Mouse (Mus musculus) heart, postnatal 0 days (tissue): ENCODE results near the gene Glrx5. TPM values are rescaled to one million over a fixed set of nuclear protein-coding genes. Genes with fewer than 3 reads are reported as not detected.

ENCODE experiments used
- ATAC-seq: fragments of 200-750 bp; cut with Nextera tagmentation; 2 replicates; pipeline ENCODE4 v1.8.0; 2017; ENCODE audit warnings: low read depth, moderate number of reproducible peaks, moderate library complexity; ENCODE audit not compliant: insufficient read depth
- DNase-seq: peaks from one replicate; pipeline ENCODE4 v3.0.0-alpha.2; 2016; ENCODE audit warnings: low spot score
- H3K27ac ChIP-seq: fragments of 300-500 bp; sonication (generic); 2 replicates; pipeline ENCODE4 v1.5.1; 2014; ENCODE audit warnings: low read depth, mild to moderate bottlenecking
- H3K27me3 ChIP-seq: fragments of 300-500 bp; sonication (generic); 2 replicates; pipeline ENCODE4 v1.6.1; 2014; ENCODE audit warnings: low read length, mixed read lengths; ENCODE audit not compliant: control insufficient read depth, insufficient read depth
- H3K36me3 ChIP-seq: fragments of 300-500 bp; sonication (generic); replicated peaks from 2 replicates; pipeline ENCODE4 v1.6.1; 2014; ENCODE audit warnings: low read length, mixed read lengths; ENCODE audit not compliant: control insufficient read depth, insufficient read depth
- H3K4me1 ChIP-seq: fragments of 300-500 bp; sonication (generic); 2 replicates; pipeline ENCODE4 v1.6.1; 2014; ENCODE audit warnings: antibody characterized with exemption; ENCODE audit not compliant: control insufficient read depth, insufficient read depth
- H3K4me2 ChIP-seq: fragments of 300-500 bp; sonication (generic); 2 replicates; pipeline ENCODE4 v1.6.1; 2014; ENCODE audit warnings: low read depth, mild to moderate bottlenecking, low read length, moderate library complexity
- H3K4me3 ChIP-seq: fragments of 300-500 bp; sonication (generic); 2 replicates; pipeline ENCODE4 v1.5.1; 2014; ENCODE audit warnings: low read depth, low read length
- H3K9ac ChIP-seq: fragments of 300-500 bp; sonication (generic); replicated peaks from 2 replicates; pipeline ENCODE4 v1.6.1; 2014; ENCODE audit warnings: low read depth, low read length, mixed read lengths
- H3K9me3 ChIP-seq: fragments of 300-500 bp; sonication (generic); replicated peaks from 2 replicates; pipeline ENCODE4 v1.6.1; 2016; ENCODE audit warnings: low read length; ENCODE audit not compliant: control insufficient read depth
- CTCF ChIP-seq: IDR thresholded peaks from 2 replicates; pipeline ENCODE4 v1.5.1; 2016; ENCODE audit warnings: antibody characterized with exemption, control low read depth, low read depth
- EP300 ChIP-seq: IDR thresholded peaks from 2 replicates; pipeline ENCODE4 v1.6.1; 2016; ENCODE audit warnings: antibody characterized with exemption, low read depth
- WGBS: fragments of 180-500 bp; shearing (Covaris S2); extraction: QIAGEN DNeasy Blood & Tissue Kit; methylation state at CpG from one replicate; pipeline ENCODE4 v1.1.7; 2014; 5-methylcytosine and 5-hydroxymethylcytosine counted together
- polyA plus RNA-seq: library from polyadenylated mRNA; unstranded; fragments of >200 nt; fragmentation: Nextera tagmentation; extraction: Ambion mirVana; gene quantifications from 2 replicates; pipeline ENCODE4 v1.2.1, GENCODE M21; 2015
- total RNA-seq: library from RNA; depleted of rRNA; stranded (reverse); fragments of >200 nt; gene quantifications from 2 replicates; pipeline ENCODE4 v1.2.3, GENCODE M21; 2014; ENCODE audit warnings: low replicate concordance

The Glrx5 gene
- total and polyA plus RNA-seq, 2 experiments from 2014 or later: 87.7 to 210 TPM

DNA sequence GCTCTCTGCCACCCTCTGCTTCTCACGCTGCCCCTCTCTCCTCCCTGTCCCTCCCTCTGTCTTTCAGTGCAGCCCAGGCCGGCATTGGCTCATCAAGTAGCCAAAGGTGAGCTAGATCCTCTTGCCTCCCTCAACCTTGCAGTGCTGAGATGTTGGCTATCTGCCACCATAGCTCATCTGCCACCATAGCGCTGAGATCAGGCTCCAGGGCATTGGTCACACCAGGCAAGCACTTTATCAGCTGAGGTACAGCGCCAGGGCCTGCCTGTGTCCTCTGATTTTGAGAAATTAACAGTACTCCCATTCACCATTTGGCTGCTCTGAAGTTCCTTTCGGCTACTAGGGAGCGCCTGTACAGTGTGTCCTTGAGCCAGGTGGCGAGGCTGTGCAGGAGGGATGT, 8.5 kb downstream of the Glrx5 start:
- H3K4me1 ChIP-seq: peaks cover 13% of the 10 kb centered on the region
- no peak for TF ChIP-seq EP300
- no peak for TF ChIP-seq CTCF
- DNase-seq: no peak
- peaks cover 34% of the 10 kb centered on the region for H3K36me3 ChIP-seq
- H3K4me2 ChIP-seq: no peak overlapping the region
- 89% methylated on average over 7 of the region's 7 CpGs for WGBS
- ATAC-seq: no peak
- H3K27ac ChIP-seq: no peak overlapping the region
- H3K27me3 ChIP-seq: no peaks in the 10 kb centered on the region
- H3K9ac ChIP-seq: no peak overlapping the region
- no peak overlapping the region for H3K4me3 ChIP-seq
- no peaks in the 10 kb centered on the region for H3K9me3 ChIP-seq

- Histone ChIP-seq H3K27ac (no peak overlapping the region), H3K9ac (no peak overlapping the region), H3K27me3 (no peaks in the 10 kb centered on the region), H3K9me3 (no peaks in the 10 kb centered on the region), H3K4me2 (no peak overlapping the region), H3K36me3 (peaks cover 34% of the 10 kb centered on the region), H3K4me1 (peaks cover 13% of the 10 kb centered on the region), H3K4me3 (no peak overlapping the region)
- no peak for ATAC-seq
- no peak for DNase-seq
- 88% methylated on average over 5 of the region's 5 CpGs for WGBS
- TF ChIP-seq CTCF (no peak), EP300 (no peak)
Observed at GRCm38 (mm10) chr12:105043081-105043480, 10.6 kb downstream of the Glrx5 start.

GRCm38 (mm10) chr12:105044775-105045174, 12.3 kb downstream of the Glrx5 start:
- Histone ChIP-seq H3K9me3 (no peaks in the 10 kb centered on the region), H3K27ac (no peak overlapping the region), H3K36me3 (peaks cover 34% of the 10 kb centered on the region), H3K4me3 (no peak overlapping the region), H3K4me2 (no peak overlapping the region), H3K9ac (no peak overlapping the region), H3K27me3 (no peaks in the 10 kb centered on the region), H3K4me1 (peaks cover 2% of the 10 kb centered on the region; the same call in 1 of the 2 replicates)
- no peak for ATAC-seq
- 73% methylated on average over 9 of the region's 9 CpGs for WGBS
- TF ChIP-seq EP300 (no peak), CTCF (no peak)
- DNase-seq: no peak

DNA sequence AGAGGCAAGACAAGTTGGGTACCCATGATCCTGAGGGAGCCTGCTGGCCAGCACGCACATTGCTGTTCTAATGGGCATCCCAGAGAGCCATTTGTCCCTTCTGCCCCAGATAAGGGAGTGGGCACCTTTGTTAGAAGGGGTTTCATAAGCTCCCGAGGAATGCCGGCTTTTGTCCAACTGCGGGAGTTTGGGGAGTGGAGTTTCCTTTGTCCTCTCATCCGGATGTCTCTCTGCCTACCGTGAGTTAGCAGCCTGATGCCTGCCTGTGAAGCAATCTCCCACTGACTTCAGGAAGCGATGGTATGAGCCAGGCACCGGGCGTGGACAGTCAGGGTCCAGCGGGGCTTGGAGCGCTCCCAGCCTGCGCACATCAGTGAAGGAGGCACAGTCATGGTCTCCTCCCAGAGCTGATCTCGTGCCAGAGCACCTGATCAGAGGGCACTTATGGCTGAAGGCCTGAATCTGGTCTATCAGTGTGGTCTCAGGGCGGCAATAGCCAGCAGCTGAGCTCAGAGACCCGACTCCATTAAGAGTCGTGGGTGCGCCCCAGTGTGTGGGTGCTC, 15.9 kb downstream of the Glrx5 start:
- H3K36me3 ChIP-seq: peaks cover 2% of the 10 kb centered on the region; the same call in 1 of the 2 replicates
- no peak for DNase-seq
- no peak overlapping the region for H3K4me3 ChIP-seq
- no peak for ATAC-seq
- H3K9ac ChIP-seq: no peak overlapping the region
- TF ChIP-seq CTCF: no peak
- TF ChIP-seq EP300: no peak
- 68% methylated on average over 17 of the region's 17 CpGs for WGBS
- H3K9me3 ChIP-seq: no peaks in the 10 kb centered on the region
- H3K27ac ChIP-seq: no peak overlapping the region
- no peak overlapping the region for H3K4me2 ChIP-seq
- H3K4me1 ChIP-seq: no peaks in the 10 kb centered on the region
- H3K27me3 ChIP-seq: no peaks in the 10 kb centered on the region

DNA sequence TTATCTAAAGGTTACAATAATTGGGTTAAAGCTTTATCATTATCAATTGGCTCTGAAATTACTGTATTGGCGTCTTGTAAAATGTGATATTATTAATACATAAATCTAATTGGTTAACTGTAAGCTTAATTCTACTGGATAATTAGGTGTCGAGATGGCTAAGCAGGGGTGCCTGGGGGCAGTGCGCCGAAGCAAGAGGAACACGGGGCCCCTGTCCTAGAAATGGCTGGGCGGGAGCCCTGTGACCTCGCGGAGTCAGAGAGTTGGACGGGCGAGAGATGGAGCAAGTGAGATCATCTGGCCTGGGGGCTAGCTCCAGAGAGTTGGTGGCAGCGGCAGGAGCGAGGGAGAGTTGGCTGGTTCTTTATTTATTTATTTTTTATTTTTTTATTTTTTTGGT, 17.3 kb downstream of the Glrx5 start:
- no peak for ATAC-seq
- no peak overlapping the region for H3K4me2 ChIP-seq
- H3K27ac ChIP-seq: no peak overlapping the region
- no peaks in the 10 kb centered on the region for H3K27me3 ChIP-seq
- H3K4me1 ChIP-seq: no peaks in the 10 kb centered on the region
- H3K9me3 ChIP-seq: no peaks in the 10 kb centered on the region
- no peak for TF ChIP-seq EP300
- TF ChIP-seq CTCF: no peak
- no peak for DNase-seq
- no peak overlapping the region for H3K4me3 ChIP-seq
- no peaks in the 10 kb centered on the region for H3K36me3 ChIP-seq
- no peak overlapping the region for H3K9ac ChIP-seq
- WGBS: 69% methylated on average over 12 of the region's 12 CpGs

- no peaks in the 10 kb centered on the region for H3K4me1 ChIP-seq
- TF ChIP-seq CTCF: peak; percentile 61
- TF ChIP-seq EP300: no peak
- H3K9ac ChIP-seq: no peak overlapping the region
- H3K36me3 ChIP-seq: no peaks in the 10 kb centered on the region
- H3K9me3 ChIP-seq: no peaks in the 10 kb centered on the region
- no peak overlapping the region for H3K4me3 ChIP-seq
- DNase-seq: peak; percentile 17
- H3K27ac ChIP-seq: no peak overlapping the region
- whole genome bisulfite sequencing: 11% methylated on average over 4 of the region's 4 CpGs
- ATAC-seq: no peak
- H3K4me2 ChIP-seq: no peak overlapping the region
- H3K27me3 ChIP-seq: no peaks in the 10 kb centered on the region
Observed at GRCm38 (mm10) chr12:105050898-105051297, 18.4 kb downstream of the Glrx5 start.
